ENCODE assay signal across 12 mouse cellular contexts in the genomic region with DNA sequence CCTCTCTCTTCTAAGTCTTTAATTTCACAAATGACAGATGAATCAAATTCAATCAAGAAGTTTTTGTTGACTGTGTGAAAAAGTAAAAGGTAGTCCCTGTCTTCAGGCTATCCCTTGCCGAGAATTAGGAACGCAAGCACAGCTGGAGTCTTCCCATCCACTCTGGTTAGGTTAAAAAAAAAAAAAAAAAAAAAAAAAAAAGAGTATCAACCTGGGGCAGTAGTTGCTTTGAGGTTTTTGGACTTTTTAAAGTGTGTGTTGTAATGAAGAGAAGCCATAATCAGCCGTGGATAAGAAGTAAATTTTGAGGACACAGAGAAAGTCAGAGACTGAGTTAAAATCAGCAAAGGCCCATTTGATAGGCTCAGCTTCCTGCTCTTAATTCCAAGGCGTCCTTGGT. TPM values are rescaled to one million over a fixed set of nuclear protein-coding genes. Genes with fewer than 3 reads are reported as not detected.
DNase-seq lines count a peak whose midpoint lies in the region; ATAC-seq and TF ChIP-seq lines count a peak whose summit lies in the region.
"Had no signal": no experiment of that assay in that cellular context is flagged by ENCODE, and none has a peak within 500 bp of the region (broad histone marks: within the 10 kb centered on the region; RNA-seq: fewer than 3 reads in every experiment).

No protein-coding gene starts in this region.

- TF ChIP-seq EP300 in liver, postnatal 0 days (IDR thresholded peaks at IDR 0.05; ENCODE audit: low read depth): no peak

- peaks cover 11% of the 10 kb centered on the region for H3K4me1 ChIP-seq in heart, embryonic 12.5 days (replicated peaks)
- H3K4me1 ChIP-seq in lung, embryonic 14.5 days (ENCODE audit: insufficient read depth): no peaks in the 10 kb centered on the region
- H3K4me1 ChIP-seq in embryonic facial prominence, embryonic 14.5 days (ENCODE audit: control insufficient read depth, insufficient read depth, low read length): no peaks in the 10 kb centered on the region
- 0 out of 2 replicates have a peak, but pooled peaks cover 4% of the 10 kb centered on the region for H3K4me1 ChIP-seq in liver, postnatal 0 days (ENCODE audit: insufficient read depth)

- no peak overlapping the region for H3K27ac ChIP-seq in heart, embryonic 12.5 days (ENCODE audit: poor library complexity, severe bottlenecking)
- H3K27ac ChIP-seq in lung, embryonic 14.5 days (ENCODE audit: low read depth): no peak overlapping the region
- H3K27ac ChIP-seq in embryonic facial prominence, embryonic 14.5 days (replicated peaks; ENCODE audit: low read depth, low read length): no peak overlapping the region; the same call in 1 of the 2 replicates
- no peak overlapping the region for H3K27ac ChIP-seq in liver, postnatal 0 days (ENCODE audit: low read depth)
- H3K27ac ChIP-seq: midbrain, embryonic 12.5 days had no signal

- H3K9me3 ChIP-seq in heart, embryonic 12.5 days (replicated peaks): peaks cover 8% of the 10 kb centered on the region; the same call in 1 of the 2 replicates
- H3K9me3 ChIP-seq in lung, embryonic 14.5 days (ENCODE audit: low read depth, low read length): peaks cover 12% of the 10 kb centered on the region; the same call in 1 of the 2 replicates
- 0 out of 2 replicates have a peak, but pooled peaks cover 5% of the 10 kb centered on the region for H3K9me3 ChIP-seq in embryonic facial prominence, embryonic 14.5 days (ENCODE audit: control insufficient read depth, low read length)
- no peaks in the 10 kb centered on the region for H3K9me3 ChIP-seq in liver, postnatal 0 days (ENCODE audit: low read length)
- H3K9me3 ChIP-seq: midbrain, embryonic 12.5 days had no signal

- H3K36me3 ChIP-seq in heart, embryonic 12.5 days: no peaks in the 10 kb centered on the region
- no peaks in the 10 kb centered on the region for H3K36me3 ChIP-seq in lung, embryonic 14.5 days (ENCODE audit: insufficient read depth)
- H3K36me3 ChIP-seq in embryonic facial prominence, embryonic 14.5 days (ENCODE audit: control insufficient read depth, insufficient read depth, low read length): 0 out of 2 replicates have a peak, but pooled peaks cover 9% of the 10 kb centered on the region
- H3K36me3 ChIP-seq in liver, postnatal 0 days (replicated peaks; ENCODE audit: insufficient read depth, low read length): no peaks in the 10 kb centered on the region
- H3K36me3 ChIP-seq: midbrain, embryonic 12.5 days had no signal

- H3K9ac ChIP-seq in heart, embryonic 12.5 days: no peak overlapping the region
- no peak overlapping the region for H3K9ac ChIP-seq in lung, embryonic 14.5 days
- peak overlapping the region; percentile 100; the same call in 1 of the 2 replicates for H3K9ac ChIP-seq in embryonic facial prominence, embryonic 14.5 days (ENCODE audit: low read depth, low read length)
- no peak overlapping the region for H3K9ac ChIP-seq in liver, postnatal 0 days (replicated peaks)

- 0 out of 2 replicates have a peak overlapping the region, but pooled peaks have one; percentile 74 for H3K4me2 ChIP-seq in heart, embryonic 12.5 days
- H3K4me2 ChIP-seq in lung, embryonic 14.5 days: peak overlapping the region; percentile 76
- peak overlapping the region; percentile 58 for H3K4me2 ChIP-seq in embryonic facial prominence, embryonic 14.5 days (ENCODE audit: low read depth, low read length)
- peak overlapping the region; percentile 96; the same call in 1 of the 2 replicates for H3K4me2 ChIP-seq in liver, postnatal 0 days (ENCODE audit: low read depth, low read length)

- ATAC-seq in heart, embryonic 12.5 days (ENCODE audit: insufficient number of reproducible peaks, low FRiP score): no peak
- ATAC-seq in lung, embryonic 14.5 days (ENCODE audit: insufficient read depth): no peak
- ATAC-seq in embryonic facial prominence, embryonic 14.5 days (ENCODE audit: low read depth): no peak
- ATAC-seq in liver, postnatal 0 days: no peak

- H3K4me3 ChIP-seq in heart, embryonic 12.5 days: 0 out of 2 replicates have a peak overlapping the region, but pooled peaks have one; percentile 99
- no peak overlapping the region for H3K4me3 ChIP-seq in lung, embryonic 14.5 days (ENCODE audit: low read depth, low read length)
- H3K4me3 ChIP-seq in embryonic facial prominence, embryonic 14.5 days (ENCODE audit: low read depth, low read length): peak overlapping the region; percentile 95; the same call in 1 of the 2 replicates
- H3K4me3 ChIP-seq in liver, postnatal 0 days (ENCODE audit: low read depth, low read length): no peak overlapping the region

- no peak for DNase-seq in heart, adult 18-20 months
- no peak for DNase-seq in lung, embryonic 14.5 days
- no peak for DNase-seq in lung, postnatal 14 days
- no peak for DNase-seq in embryonic facial prominence, embryonic 14.5 days (ENCODE audit: low spot score)
- DNase-seq in liver, postnatal 0 days: no peak
- DNase-seq in embryo, embryonic 10 days (ENCODE audit: low spot score): no peak
- DNase-seq in right cerebral cortex, postnatal 4 days: no peak
- DNase-seq: cerebellum, adult 9-10 months; heart, postnatal 4 days; thymus, postnatal 14 days had no signal

- TF ChIP-seq CTCF in lung, embryonic 14.5 days (IDR thresholded peaks at IDR 0.05; ENCODE audit: low read depth): no peak
- TF ChIP-seq CTCF in liver, postnatal 0 days (IDR thresholded peaks at IDR 0.05; ENCODE audit: low read depth): no peak

- 68% methylated on average over 4 of the region's 4 CpGs for WGBS in heart, embryonic 12.5 days
- WGBS in lung, embryonic 14.5 days: 75% methylated on average over 4 of the region's 4 CpGs
- 46% methylated on average over 4 of the region's 4 CpGs for WGBS in embryonic facial prominence, embryonic 14.5 days
- WGBS in liver, postnatal 0 days (ENCODE audit: insufficient replicate concordance): 72% methylated on average over 4 of the region's 4 CpGs

- no peaks in the 10 kb centered on the region for H3K27me3 ChIP-seq in heart, embryonic 12.5 days (replicated peaks)
- H3K27me3 ChIP-seq in lung, embryonic 14.5 days (ENCODE audit: insufficient read depth, low read length): no peaks in the 10 kb centered on the region
- H3K27me3 ChIP-seq in embryonic facial prominence, embryonic 14.5 days (replicated peaks; ENCODE audit: control insufficient read depth, insufficient read depth, low read length): no peaks in the 10 kb centered on the region
- no peaks in the 10 kb centered on the region for H3K27me3 ChIP-seq in liver, postnatal 0 days (ENCODE audit: insufficient read depth, low read length)

RNA-seq across cellular contexts. Expression of a gene that starts 20.5 kb away (rescaled TPM):
- 8.9 and 9.8 TPM in 2 replicates for polyA plus RNA-seq in heart, embryonic 12.5 days (2016; fragmentation: Nextera tagmentation; extraction: Ambion mirVana)
- 1 to 10 TPM; 1.8 to 2.3 TPM for total RNA-seq in heart, adult 18-20 months (2021)
- polyA plus RNA-seq in lung, embryonic 14.5 days (2014; fragmentation: Nextera tagmentation; extraction: Ambion mirVana): 11.3 and 14.7 TPM in 2 replicates
- polyA plus RNA-seq in embryonic facial prominence, embryonic 14.5 days (2014; fragmentation: Nextera tagmentation; extraction: Ambion mirVana): 15.1 and 18.1 TPM in 2 replicates
- 1.3 and 2.9 TPM in 2 replicates for polyA plus RNA-seq in liver, postnatal 0 days (2015; fragmentation: Nextera tagmentation; extraction: Ambion mirVana)

RNA-seq across cellular contexts. Expression of a gene that starts 41.9 kb away (rescaled TPM):
- 1,446 and 1,448 TPM in 2 replicates for polyA plus RNA-seq in heart, embryonic 12.5 days (2016; fragmentation: Nextera tagmentation; extraction: Ambion mirVana)
- 1,000 to 10,000 TPM; 1,194 to 1,253 TPM for total RNA-seq in heart, adult 18-20 months (2021)
- 1,980 and 2,011 TPM in 2 replicates for polyA plus RNA-seq in lung, embryonic 14.5 days (2014; fragmentation: Nextera tagmentation; extraction: Ambion mirVana)
- polyA plus RNA-seq in embryonic facial prominence, embryonic 14.5 days (2014; fragmentation: Nextera tagmentation; extraction: Ambion mirVana): 2,600 and 2,666 TPM in 2 replicates
- 332 and 343 TPM in 2 replicates for polyA plus RNA-seq in liver, postnatal 0 days (2015; fragmentation: Nextera tagmentation; extraction: Ambion mirVana)

Comparison
In these comparisons a context has a peak if more than half of its experiments do, and no peak if none do; other contexts are left out.
1. H3K4me3 ChIP-seq: peak in heart, embryonic 12.5 days (single experiment) and embryonic facial prominence, embryonic 14.5 days (single experiment); none in lung, embryonic 14.5 days (single experiment) and liver, postnatal 0 days (single experiment).
2. Peak in every context shown above with its lines, with median percentiles within 50 percentile points of each other: H3K4me2 ChIP-seq.